Mouse (Mus musculus) retina, postnatal 1 day (tissue): Measurements from ENCODE around the gene Gm20388.
A peak's percentile ranks its signal among the peaks of the same experiment; 100 is the strongest.

Source experiments
- DNase-seq: peaks from one replicate; pipeline ENCODE4 v3.0.0-alpha.2; 2012

The Gm20388 gene

GRCm38 (mm10) chr8:120950674-120951218 is 1040.1 kb downstream of the Gm20388 start:
- DNase-seq: peak; percentile 69

- DNase-seq: peak; percentile 80
These were observed 1048.8 kb downstream of the Gm20388 start for GRCm38 (mm10) chr8:120959470-120959891.

- no peak for DNase-seq
These were observed 1052.2 kb downstream of the Gm20388 start for GRCm38 (mm10) chr8:120962606-120963380.

GRCm38 (mm10) chr8:120966557-120966956 is 1055.9 kb downstream of the Gm20388 start:
- no peak for DNase-seq

- no peak for DNase-seq
These were observed 1057.7 kb downstream of the Gm20388 start for GRCm38 (mm10) chr8:120968308-120968707.

- DNase-seq: peak; percentile 50
These were observed 1059.7 kb downstream of the Gm20388 start for GRCm38 (mm10) chr8:120970346-120970745.

GRCm38 (mm10) chr8:120971691-120972469 is 1061.2 kb downstream of the Gm20388 start:
- DNase-seq: peak; percentile 54

GRCm38 (mm10) chr8:120973046-120973445 is 1062.4 kb downstream of the Gm20388 start:
- DNase-seq: no peak

- no peak for DNase-seq
These were observed 1066.5 kb downstream of the Gm20388 start for GRCm38 (mm10) chr8:120977131-120977530.

GRCm38 (mm10) chr8:120979210-120979609 is 1068.6 kb downstream of the Gm20388 start:
- DNase-seq: no peak

GRCm38 (mm10) chr8:120980948-120981347 is 1070.3 kb downstream of the Gm20388 start:
- no peak for DNase-seq

GRCm38 (mm10) chr8:120984888-120985287 is 1074.2 kb downstream of the Gm20388 start:
- no peak for DNase-seq

- DNase-seq: no peak
These were observed 1075.4 kb downstream of the Gm20388 start for GRCm38 (mm10) chr8:120986022-120986421.

GRCm38 (mm10) chr8:120993738-120994137 is 1083.1 kb downstream of the Gm20388 start:
- DNase-seq: no peak

- no peak for DNase-seq
These were observed 1084.8 kb downstream of the Gm20388 start for GRCm38 (mm10) chr8:120995424-120995823.

- DNase-seq: no peak
These were observed 1086.4 kb downstream of the Gm20388 start for GRCm38 (mm10) chr8:120996905-120997581.

GRCm38 (mm10) chr8:120997926-120998325 is 1087.3 kb downstream of the Gm20388 start:
- DNase-seq: no peak

GRCm38 (mm10) chr8:120998966-120999365 is 1088.3 kb downstream of the Gm20388 start:
- no peak for DNase-seq

GRCm38 (mm10) chr8:121001951-121002350 is 1091.3 kb downstream of the Gm20388 start:
- DNase-seq: no peak

- no peak for DNase-seq
These were observed 1092.4 kb downstream of the Gm20388 start for GRCm38 (mm10) chr8:121002871-121003539.

- DNase-seq: no peak
These were observed 1093.0 kb downstream of the Gm20388 start for GRCm38 (mm10) chr8:121003639-121004038.

GRCm38 (mm10) chr8:121013318-121013717 is 1102.7 kb downstream of the Gm20388 start:
- DNase-seq: no peak
